Mouse (Mus musculus) frontal cortex, adult 2 months (tissue): Measurements from ENCODE around the gene Ppib. TPM values are rescaled to one million over a fixed set of nuclear protein-coding genes. Genes with fewer than 3 reads are reported as not detected.

Source experiments
- DNase-seq, 2 experiments: peaks; one replicate each; pipeline ENCODE4 v3.0.0; 2022; ENCODE audit warnings: low spot score in 1 of 2; ENCODE audit errors: extremely low spot score in 1 of 2
- polyA plus RNA-seq: library from polyadenylated mRNA; depleted of rRNA; stranded (reverse); fragments of >200 nt; gene quantifications from 2 replicates; pipeline ENCODE4 v1.2.3, GENCODE M21; 2012; rRNA removed

Gene Ppib
- 239 and 279 TPM in 2 replicates for polyA plus RNA-seq

- DNase-seq, result peak; percentile 96 to 98
These were observed at the start of gene Ppib for GRCm38 (mm10) chr9:66059583-66060307. TSS of gene Ppib (plus strand) at chr9:66060222.

GRCm38 (mm10) chr9:66020601-66021000, 39.4 kb upstream of the Ppib start:
- no peak for DNase-seq

GRCm38 (mm10) chr9:66038082-66038481, 21.9 kb upstream of the Ppib start:
- peak; percentile 55 to 77 for DNase-seq

- DNase-seq, result no peak
These were observed 21.4 kb upstream of the Ppib start for GRCm38 (mm10) chr9:66038581-66038980.

GRCm38 (mm10) chr9:66039290-66039689, 20.7 kb upstream of the Ppib start:
- DNase-seq, result peak in 1 of 2 experiments; percentile 65

- peak; percentile 57 to 60 for DNase-seq
These were observed 19.2 kb upstream of the Ppib start for GRCm38 (mm10) chr9:66040801-66041200.

- no peak for DNase-seq
These were observed 17.7 kb upstream of the Ppib start for GRCm38 (mm10) chr9:66042331-66042730.

GRCm38 (mm10) chr9:66043241-66043640, 16.8 kb upstream of the Ppib start:
- no peak for DNase-seq

GRCm38 (mm10) chr9:66049931-66050601, 10.0 kb upstream of the Ppib start:
- no peak for DNase-seq

- DNase-seq, result no peak
These were observed 8.5 kb upstream of the Ppib start for GRCm38 (mm10) chr9:66051493-66051892.

GRCm38 (mm10) chr9:66052731-66053130, 7.3 kb upstream of the Ppib start:
- no peak for DNase-seq

GRCm38 (mm10) chr9:66053620-66054019, 6.4 kb upstream of the Ppib start:
- DNase-seq, result no peak

- DNase-seq, result no peak
These were observed 256 bp downstream of the Ppib start for GRCm38 (mm10) chr9:66060308-66060647.

GRCm38 (mm10) chr9:66060986-66061385, 964 bp downstream of the Ppib start:
- no peak for DNase-seq

- DNase-seq, result no peak
These were observed 1.6 kb downstream of the Ppib start for GRCm38 (mm10) chr9:66061656-66062055.

GRCm38 (mm10) chr9:66063446-66063845, 3.4 kb downstream of the Ppib start:
- DNase-seq, result no peak

GRCm38 (mm10) chr9:66064316-66064715, 4.3 kb downstream of the Ppib start:
- DNase-seq, result no peak

- DNase-seq, result no peak
These were observed 6.8 kb downstream of the Ppib start for GRCm38 (mm10) chr9:66066791-66067190.

- DNase-seq, result no peak
These were observed 7.5 kb downstream of the Ppib start for GRCm38 (mm10) chr9:66067542-66067941.

GRCm38 (mm10) chr9:66068056-66068455, 8.0 kb downstream of the Ppib start:
- no peak for DNase-seq

GRCm38 (mm10) chr9:66068971-66069391, 9.0 kb downstream of the Ppib start:
- no peak for DNase-seq

GRCm38 (mm10) chr9:66069583-66069982, 9.6 kb downstream of the Ppib start, which contains the start of gene Snx22:
TSS of gene Snx22 (minus strand) at chr9:66069719.
- DNase-seq, result peak; percentile 52 to 74
